Mouse (Mus musculus): ENCODE results near the gene Tmem184a. TPM values are rescaled to one million over a fixed set of nuclear protein-coding genes. Genes with fewer than 3 reads are reported as not detected.

Tmem184a gene
- polyA plus RNA-seq (2011; ENCODE audit: insufficient read depth, insufficient read length, low replicate concordance, missing spikeins) = not detected in 2 replicates

GRCm38 (mm10) chr5:139819538-139820181 lies at the start of gene Tmem184a:
Tmem184a (minus strand) TSS chr5:139819917.
- Histone ChIP-seq H3K4me3 (replicated peaks; ENCODE audit: control insufficient read depth, low read depth, low read length) (no peak within 1 kb of the TSS), H3K4me1 (ENCODE audit: control insufficient read depth, insufficient read depth, low read length) (no peaks in the 10 kb centered on the region; the same call in 1 of the 2 replicates), H3K27ac (ENCODE audit: control insufficient read depth, insufficient read depth, low read depth, low read length, poor library complexity) (no peak within 1 kb of the TSS)
- no peak for TF ChIP-seq CTCF (IDR thresholded peaks at IDR 0.05; ENCODE audit: control insufficient read depth, insufficient read depth, low read length)
- TF ChIP-seq POLR2A (IDR thresholded peaks at IDR 0.05; ENCODE audit: borderline replicate concordance, control insufficient read depth, low read depth, low read length) = no peak
- 89% methylated on average over 9 of the region's 9 CpGs for WGBS

GRCm38 (mm10) chr5:139862759-139863158 lies 43.0 kb upstream of the Tmem184a start:
- TF ChIP-seq CTCF (IDR thresholded peaks at IDR 0.05; ENCODE audit: control insufficient read depth, insufficient read depth, low read length) (no peak), POLR2A (IDR thresholded peaks at IDR 0.05; ENCODE audit: borderline replicate concordance, control insufficient read depth, low read depth, low read length) (no peak)
- Histone ChIP-seq H3K27ac (ENCODE audit: control insufficient read depth, insufficient read depth, low read depth, low read length, poor library complexity) (no peak overlapping the region), H3K4me3 (replicated peaks; ENCODE audit: control insufficient read depth, low read depth, low read length) (no peak overlapping the region), H3K4me1 (ENCODE audit: control insufficient read depth, insufficient read depth, low read length) (no peaks in the 10 kb centered on the region)
- WGBS = 33% methylated on average over 4 of the region's 4 CpGs

GRCm38 (mm10) chr5:139860328-139861104 lies 40.8 kb upstream of the Tmem184a start:
- Histone ChIP-seq H3K4me3 (replicated peaks; ENCODE audit: control insufficient read depth, low read depth, low read length) (no peak overlapping the region), H3K27ac (ENCODE audit: control insufficient read depth, insufficient read depth, low read depth, low read length, poor library complexity) (no peak overlapping the region), H3K4me1 (ENCODE audit: control insufficient read depth, insufficient read depth, low read length) (no peaks in the 10 kb centered on the region)
- WGBS = 54% methylated on average over 15 of the region's 15 CpGs
- TF ChIP-seq CTCF (IDR thresholded peaks at IDR 0.05; ENCODE audit: control insufficient read depth, insufficient read depth, low read length) = no peak
- no peak for TF ChIP-seq POLR2A (IDR thresholded peaks at IDR 0.05; ENCODE audit: borderline replicate concordance, control insufficient read depth, low read depth, low read length)

GRCm38 (mm10) chr5:139849626-139850320 lies 30.1 kb upstream of the Tmem184a start:
- H3K4me3 ChIP-seq (replicated peaks; ENCODE audit: control insufficient read depth, low read depth, low read length) = no peak overlapping the region
- WGBS = 87% methylated on average over 12 of the region's 12 CpGs
- H3K4me1 ChIP-seq (ENCODE audit: control insufficient read depth, insufficient read depth, low read length) = no peaks in the 10 kb centered on the region
- H3K27ac ChIP-seq (ENCODE audit: control insufficient read depth, insufficient read depth, low read depth, low read length, poor library complexity) = no peak overlapping the region
- no peak for TF ChIP-seq POLR2A (IDR thresholded peaks at IDR 0.05; ENCODE audit: borderline replicate concordance, control insufficient read depth, low read depth, low read length)

- TF ChIP-seq CTCF (IDR thresholded peaks at IDR 0.05; ENCODE audit: control insufficient read depth, insufficient read depth, low read length) = no peak
- TF ChIP-seq POLR2A (IDR thresholded peaks at IDR 0.05; ENCODE audit: borderline replicate concordance, control insufficient read depth, low read depth, low read length) = no peak
- Histone ChIP-seq H3K4me1 (ENCODE audit: control insufficient read depth, insufficient read depth, low read length) (no peaks in the 10 kb centered on the region), H3K4me3 (replicated peaks; ENCODE audit: control insufficient read depth, low read depth, low read length) (no peak overlapping the region), H3K27ac (ENCODE audit: control insufficient read depth, insufficient read depth, low read depth, low read length, poor library complexity) (no peak overlapping the region)
- 38% methylated on average over 3 of the region's 3 CpGs for WGBS
Observed at GRCm38 (mm10) chr5:139839142-139839541, 19.4 kb upstream of the Tmem184a start.

GRCm38 (mm10) chr5:139838476-139838892 lies 18.8 kb upstream of the Tmem184a start:
- Histone ChIP-seq H3K27ac (ENCODE audit: control insufficient read depth, insufficient read depth, low read depth, low read length, poor library complexity) (no peak overlapping the region), H3K4me1 (ENCODE audit: control insufficient read depth, insufficient read depth, low read length) (no peaks in the 10 kb centered on the region), H3K4me3 (replicated peaks; ENCODE audit: control insufficient read depth, low read depth, low read length) (no peak overlapping the region)
- WGBS = 13% methylated on average over 2 of the region's 2 CpGs
- TF ChIP-seq CTCF (IDR thresholded peaks at IDR 0.05; ENCODE audit: control insufficient read depth, insufficient read depth, low read length) (0 out of 2 replicates have a peak, but pooled peaks have one; percentile 12), POLR2A (IDR thresholded peaks at IDR 0.05; ENCODE audit: borderline replicate concordance, control insufficient read depth, low read depth, low read length) (no peak)

- Histone ChIP-seq H3K27ac (ENCODE audit: control insufficient read depth, insufficient read depth, low read depth, low read length, poor library complexity) (no peak overlapping the region), H3K4me1 (ENCODE audit: control insufficient read depth, insufficient read depth, low read length) (no peaks in the 10 kb centered on the region; the same call in 1 of the 2 replicates), H3K4me3 (replicated peaks; ENCODE audit: control insufficient read depth, low read depth, low read length) (no peak overlapping the region)
- no peak for TF ChIP-seq POLR2A (IDR thresholded peaks at IDR 0.05; ENCODE audit: borderline replicate concordance, control insufficient read depth, low read depth, low read length)
- TF ChIP-seq CTCF (IDR thresholded peaks at IDR 0.05; ENCODE audit: control insufficient read depth, insufficient read depth, low read length) = no peak
- WGBS = 80% methylated on average over 7 of the region's 7 CpGs
Observed at GRCm38 (mm10) chr5:139835706-139836105, 16.0 kb upstream of the Tmem184a start.

- TF ChIP-seq CTCF (IDR thresholded peaks at IDR 0.05; ENCODE audit: control insufficient read depth, insufficient read depth, low read length) (no peak), POLR2A (IDR thresholded peaks at IDR 0.05; ENCODE audit: borderline replicate concordance, control insufficient read depth, low read depth, low read length) (no peak)
- H3K27ac ChIP-seq (ENCODE audit: control insufficient read depth, insufficient read depth, low read depth, low read length, poor library complexity) = no peak overlapping the region
- 19% methylated on average over 7 of the region's 7 CpGs for WGBS
- no peaks in the 10 kb centered on the region; the same call in 1 of the 2 replicates for H3K4me1 ChIP-seq (ENCODE audit: control insufficient read depth, insufficient read depth, low read length)
- H3K4me3 ChIP-seq (replicated peaks; ENCODE audit: control insufficient read depth, low read depth, low read length) = no peak overlapping the region
Observed at GRCm38 (mm10) chr5:139832125-139832524, 12.4 kb upstream of the Tmem184a start.
